27 mouse cellular contexts compared by ENCODE assay signal in genomic region chr3:105918355-105918745, GRCm38 (mm10). TPM values are rescaled to one million over a fixed set of nuclear protein-coding genes. Genes with fewer than 3 reads are reported as not detected.
DNase-seq lines count a peak whose midpoint lies in the region; ATAC-seq lines count a peak whose summit lies in the region.
"Had no signal": no experiment of that assay in that cellular context is flagged by ENCODE, and none has a peak within 500 bp of the region (broad histone marks: within the 10 kb centered on the region; RNA-seq: fewer than 3 reads in every experiment).

No protein-coding gene starts in this region.

- H3K27ac ChIP-seq in heart, embryonic 13.5 days (replicated peaks): peak overlapping the region; percentile 37; the same call in 1 of the 2 replicates
- H3K27ac ChIP-seq: embryonic facial prominence, embryonic 12.5 days; forebrain, embryonic 12.5 days; hindbrain, embryonic 15.5 days had no signal

- no peak overlapping the region for H3K9ac ChIP-seq in heart, embryonic 13.5 days
- H3K9ac ChIP-seq: embryonic facial prominence, embryonic 12.5 days; forebrain, embryonic 12.5 days; hindbrain, embryonic 15.5 days had no signal

- no peak overlapping the region for H3K4me3 ChIP-seq in heart, embryonic 13.5 days
- H3K4me3 ChIP-seq in megakaryocyte, embryonic 14.5 days (replicated peaks): peak overlapping the region; percentile 77
- H3K4me3 ChIP-seq: embryonic facial prominence, embryonic 12.5 days; forebrain, embryonic 12.5 days; hindbrain, embryonic 15.5 days had no signal

- H3K4me2 ChIP-seq in heart, embryonic 13.5 days: no peak overlapping the region
- H3K4me2 ChIP-seq: embryonic facial prominence, embryonic 12.5 days; forebrain, embryonic 12.5 days; hindbrain, embryonic 15.5 days had no signal

- H3K36me3 ChIP-seq in heart, embryonic 13.5 days: no peaks in the 10 kb centered on the region
- H3K36me3 ChIP-seq in megakaryocyte, embryonic 14.5 days (replicated peaks; ENCODE audit: low read length): peaks cover 77% of the 10 kb centered on the region
- H3K36me3 ChIP-seq: embryonic facial prominence, embryonic 12.5 days; forebrain, embryonic 12.5 days; G1E; hindbrain, embryonic 15.5 days had no signal

- H3K27me3 ChIP-seq in heart, embryonic 13.5 days (replicated peaks): no peaks in the 10 kb centered on the region
- H3K27me3 ChIP-seq in megakaryocyte, embryonic 14.5 days (replicated peaks): no peaks in the 10 kb centered on the region
- H3K27me3 ChIP-seq: embryonic facial prominence, embryonic 12.5 days; forebrain, embryonic 12.5 days; hindbrain, embryonic 15.5 days had no signal

- no peak for ATAC-seq in heart, embryonic 13.5 days (ENCODE audit: extremely low read depth, insufficient number of reproducible peaks, low FRiP score, low TSS enrichment)
- ATAC-seq in megakaryocyte, adult 5-6 weeks (ENCODE audit: poor library complexity, severe bottlenecking): no peak
- ATAC-seq: CD4-positive, CD25-positive, alpha-beta regulatory T cell, adult 4 months; forebrain, embryonic 16.5 days; intestine, embryonic 16.5 days had no signal

- DNase-seq in heart, adult 18-20 months: no peak
- DNase-seq in NIH3T3 (ENCODE audit: low read depth): peak; percentile 11
- peak; percentile 11 for DNase-seq in fibroblast of lung, adult 2 months (ENCODE audit: low read depth)
- no peak for DNase-seq in left cerebral cortex, adult 11 months (ENCODE audit: low spot score)
- no peak for DNase-seq in urinary bladder, postnatal 10 days (ENCODE audit: low spot score)
- DNase-seq: adrenal gland, adult 8-10 months; adrenal gland, postnatal 36 days; B cell, adult 2 months; cerebellum, adult 11 months; cerebellum, adult 8-10 months; cerebellum, postnatal 14 days; gastrocnemius, postnatal 10 days; kidney, adult 2 months had no signal

- no peaks in the 10 kb centered on the region for H3K9me3 ChIP-seq in heart, embryonic 13.5 days
- H3K9me3 ChIP-seq in megakaryocyte, embryonic 14.5 days: no peaks in the 10 kb centered on the region
- H3K9me3 ChIP-seq: embryonic facial prominence, embryonic 12.5 days; forebrain, embryonic 12.5 days; G1E; hindbrain, embryonic 15.5 days had no signal

- 57% methylated on average over 3 of the region's 3 CpGs for WGBS in heart, embryonic 13.5 days

- H3K4me1 ChIP-seq in heart, embryonic 13.5 days: peaks cover 32% of the 10 kb centered on the region
- peaks cover 99% of the 10 kb centered on the region for H3K4me1 ChIP-seq in megakaryocyte, embryonic 14.5 days
- H3K4me1 ChIP-seq: embryonic facial prominence, embryonic 12.5 days; forebrain, embryonic 12.5 days; hindbrain, embryonic 15.5 days had no signal

RNA-seq across cellular contexts. Expression of gene I830077J02Rik, which starts 14.1 kb away (rescaled TPM):
- 2.1 and 2.3 TPM in 2 replicates for polyA plus RNA-seq in heart, embryonic 13.5 days (2015; fragmentation: Nextera tagmentation; extraction: Ambion mirVana)
- under 1 TPM; 0.15 to 0.41 TPM for total RNA-seq in heart, adult 18-20 months (2021)
- 34.4 and 41.9 TPM in 2 replicates for polyA plus RNA-seq in megakaryocyte, embryonic 14.5 days (2012; ENCODE audit: insufficient read depth, low replicate concordance)
- 126 and 132 TPM in 2 replicates for total RNA-seq in megakaryocyte, adult 5-6 weeks (2015)
- 71.5 and 74.6 TPM in 2 replicates for total RNA-seq in megakaryocyte, adult 5-6 weeks (2017)
- polyA plus RNA-seq: forebrain, embryonic 16.5 days had no signal

RNA-seq across cellular contexts. Expression of gene Wdr77, which starts 40.8 kb away (rescaled TPM):
- 87.2 and 95.2 TPM in 2 replicates for polyA plus RNA-seq in heart, embryonic 13.5 days (2015; fragmentation: Nextera tagmentation; extraction: Ambion mirVana)
- 10 to 100 TPM; 40.8 to 51.0 TPM for total RNA-seq in heart, adult 18-20 months (2021)
- polyA plus RNA-seq in megakaryocyte, embryonic 14.5 days (2012; ENCODE audit: insufficient read depth, low replicate concordance): 39.6 and 78.6 TPM in 2 replicates
- total RNA-seq in megakaryocyte, adult 5-6 weeks (2015): 22.3 and 23.0 TPM in 2 replicates
- 11.8 and 14.0 TPM in 2 replicates for total RNA-seq in megakaryocyte, adult 5-6 weeks (2017)

RNA-seq across cellular contexts. Expression of gene Atp5f1, which starts 41.5 kb away (rescaled TPM):
- polyA plus RNA-seq in heart, embryonic 13.5 days (2015; fragmentation: Nextera tagmentation; extraction: Ambion mirVana): 683 and 787 TPM in 2 replicates
- 1,000 to 10,000 TPM; 1,228 to 1,265 TPM for total RNA-seq in heart, adult 18-20 months (2021)
- 260 and 290 TPM in 2 replicates for polyA plus RNA-seq in megakaryocyte, embryonic 14.5 days (2012; ENCODE audit: insufficient read depth, low replicate concordance)
- 442 and 475 TPM in 2 replicates for total RNA-seq in megakaryocyte, adult 5-6 weeks (2015)
- 501 and 520 TPM in 2 replicates for total RNA-seq in megakaryocyte, adult 5-6 weeks (2017)

RNA-seq across cellular contexts. Expression of gene Tmigd3, which starts 47.6 kb away (rescaled TPM):
- 0.42 and 0.56 TPM in 2 replicates for polyA plus RNA-seq in heart, embryonic 13.5 days (2015; fragmentation: Nextera tagmentation; extraction: Ambion mirVana)
- total RNA-seq in heart, adult 18-20 months (2021): under 1 TPM in 1 of 2 experiments, not detected in 1; 0.30 TPM
- polyA plus RNA-seq in megakaryocyte, embryonic 14.5 days (2012; ENCODE audit: insufficient read depth, low replicate concordance): not detected in 2 replicates
- 0.40 and 1.2 TPM in 2 replicates for total RNA-seq in megakaryocyte, adult 5-6 weeks (2015)
- 2.1 and 5.8 TPM in 2 replicates for total RNA-seq in megakaryocyte, adult 5-6 weeks (2017)
- total RNA-seq: adrenal gland, adult 8-10 months; gastrocnemius, postnatal 4 days; heart, postnatal 25 days had no signal
- polyA plus RNA-seq: CD4-positive, CD25-positive, alpha-beta regulatory T cell, adult 4 months; embryonic facial prominence, embryonic 12.5 days; forebrain, embryonic 12.5 days; forebrain, embryonic 16.5 days; hindbrain, embryonic 11.5 days; hindbrain, embryonic 15.5 days; Patski had no signal

RNA-seq across cellular contexts. Expression of gene Adora3, which starts 47.7 kb away (rescaled TPM):
- 0.11 and 0.17 TPM in 2 replicates for polyA plus RNA-seq in heart, embryonic 13.5 days (2015; fragmentation: Nextera tagmentation; extraction: Ambion mirVana)
- total RNA-seq in heart, adult 18-20 months (2021): not detected
- 0.19 TPM in 1 of 2 replicates, not detected in the other for polyA plus RNA-seq in megakaryocyte, embryonic 14.5 days (2012; ENCODE audit: insufficient read depth, low replicate concordance)
- 12.7 and 15.0 TPM in 2 replicates for total RNA-seq in megakaryocyte, adult 5-6 weeks (2015)
- 6.4 and 6.5 TPM in 2 replicates for total RNA-seq in megakaryocyte, adult 5-6 weeks (2017)
- polyA plus RNA-seq: CD4-positive, CD25-positive, alpha-beta regulatory T cell, adult 4 months; G1E; Patski had no signal

Comparison
In these comparisons a context has a peak if more than half of its experiments do, and no peak if none do; other contexts are left out.
1. DNase-seq: peak in NIH3T3 (single experiment) and fibroblast of lung, adult 2 months (single experiment); none in heart, adult 18-20 months (0 of 2), left cerebral cortex, adult 11 months (single experiment) and urinary bladder, postnatal 10 days (single experiment).
2. RNA of gene I830077J02Rik, which starts 14.1 kb away (total RNA-seq): 71.5 to 132 TPM in megakaryocyte, adult 5-6 weeks; 0.15 to 0.41 TPM in heart, adult 18-20 months; every median in the first group is over 10 times any median in the second.